Mouse (Mus musculus) megakaryocyte, embryonic 14.5 days (primary cell): Measurements from ENCODE around the gene Ptprcap. TPM values are rescaled to one million over a fixed set of nuclear protein-coding genes. Genes with fewer than 3 reads are reported as not detected.

Source experiments
- H3K27me3 ChIP-seq: replicated peaks from 2 replicates; pipeline ENCODE3; 2012; ENCODE audit warnings: inconsistent platforms
- H3K36me3 ChIP-seq: replicated peaks from 2 replicates; pipeline ENCODE3; 2012; ENCODE audit warnings: low read length, inconsistent platforms, mixed read lengths
- H3K4me1 ChIP-seq: 2 replicates; pipeline ENCODE4 v1.6.1; 2012; ENCODE audit warnings: inconsistent platforms
- H3K4me3 ChIP-seq: replicated peaks from 2 replicates; pipeline ENCODE3; 2012; ENCODE audit warnings: moderate library complexity, mild to moderate bottlenecking, inconsistent platforms
- H3K9me3 ChIP-seq: 2 replicates; pipeline ENCODE4 v1.6.1; 2012; ENCODE audit warnings: inconsistent platforms
- FLI1 ChIP-seq: IDR thresholded peaks from 2 replicates; pipeline ENCODE4 v1.6.1; 2012; ENCODE audit warnings: low read length, inconsistent platforms, mixed read lengths
- GATA1 ChIP-seq: IDR thresholded peaks from 3 replicates; pipeline ENCODE4 v1.6.1; 2012; ENCODE audit warnings: mixed read lengths, low read length, inconsistent platforms, borderline replicate concordance
- polyA plus RNA-seq: library from polyadenylated mRNA; stranded (reverse); fragments of >175 nt; gene quantifications from 2 replicates; pipeline ENCODE4 v1.2.3, GENCODE M21; 2012; ENCODE audit warnings: low replicate concordance; ENCODE audit not compliant: insufficient read depth

Gene Ptprcap
- polyA plus RNA-seq, 1 experiment = 793 TPM

DNA sequence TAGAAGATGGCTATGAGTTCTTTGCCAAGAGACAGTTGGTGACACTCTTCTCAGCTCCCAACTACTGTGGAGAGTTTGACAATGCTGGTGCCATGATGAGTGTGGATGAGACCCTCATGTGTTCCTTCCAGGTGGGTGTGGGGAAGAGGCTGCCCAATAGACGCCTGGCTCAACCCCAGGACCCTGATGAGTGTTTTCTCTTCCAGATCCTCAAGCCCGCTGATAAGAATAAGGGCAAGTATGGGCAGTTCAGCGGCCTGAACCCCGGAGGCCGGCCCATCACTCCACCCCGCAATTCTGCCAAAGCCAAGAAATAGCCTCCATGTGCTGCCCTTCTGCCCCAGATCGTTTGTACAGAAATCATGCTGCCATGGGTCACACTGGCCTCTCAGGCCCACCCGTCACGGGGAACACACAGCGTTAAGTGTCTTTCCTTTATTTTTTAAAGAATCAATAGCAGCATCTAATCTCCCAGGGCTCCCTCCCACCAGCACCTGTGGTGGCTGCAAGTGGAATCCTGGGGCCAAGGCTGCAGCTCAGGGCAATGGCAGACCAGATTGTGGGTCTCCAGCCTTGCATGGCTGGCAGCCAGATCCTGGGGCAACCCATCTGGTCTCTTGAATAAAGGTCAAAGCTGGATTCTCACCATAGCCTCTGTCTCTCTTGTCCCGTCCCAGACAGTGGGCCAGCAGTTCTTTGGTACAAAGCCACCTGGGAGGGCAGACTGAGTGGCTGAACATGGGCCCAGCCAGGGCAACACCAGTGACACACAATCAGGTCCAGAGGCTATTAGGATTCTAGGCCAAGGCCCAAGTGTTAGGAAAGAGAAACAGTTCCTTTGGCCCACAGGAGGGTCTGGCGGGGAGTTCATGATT, 41.6 kb downstream of the Ptprcap start:
- Histone ChIP-seq H3K9me3 (no peaks in the 10 kb centered on the region), H3K4me3 (peak overlapping the region; percentile 14), H3K27me3 (no peaks in the 10 kb centered on the region), H3K36me3 (peaks cover 74% of the 10 kb centered on the region), H3K4me1 (peaks cover 82% of the 10 kb centered on the region)
- TF ChIP-seq GATA1 = no peak
- TF ChIP-seq FLI1 = no peak

GRCm38 (mm10) chr19:4196048-4196447, 42.6 kb downstream of the Ptprcap start:
- Histone ChIP-seq H3K27me3 (no peaks in the 10 kb centered on the region), H3K4me1 (peaks cover 82% of the 10 kb centered on the region), H3K9me3 (no peaks in the 10 kb centered on the region), H3K36me3 (peaks cover 82% of the 10 kb centered on the region), H3K4me3 (no peak overlapping the region)
- TF ChIP-seq FLI1 = no peak
- TF ChIP-seq GATA1 = no peak

- no peaks in the 10 kb centered on the region for H3K27me3 ChIP-seq
- TF ChIP-seq FLI1 (no peak), GATA1 (no peak)
- H3K4me3 ChIP-seq = no peak overlapping the region
- H3K36me3 ChIP-seq = peaks cover 82% of the 10 kb centered on the region
- no peaks in the 10 kb centered on the region for H3K9me3 ChIP-seq
- peaks cover 82% of the 10 kb centered on the region for H3K4me1 ChIP-seq
These were observed 43.1 kb downstream of the Ptprcap start for GRCm38 (mm10) chr19:4196548-4196947.

DNA sequence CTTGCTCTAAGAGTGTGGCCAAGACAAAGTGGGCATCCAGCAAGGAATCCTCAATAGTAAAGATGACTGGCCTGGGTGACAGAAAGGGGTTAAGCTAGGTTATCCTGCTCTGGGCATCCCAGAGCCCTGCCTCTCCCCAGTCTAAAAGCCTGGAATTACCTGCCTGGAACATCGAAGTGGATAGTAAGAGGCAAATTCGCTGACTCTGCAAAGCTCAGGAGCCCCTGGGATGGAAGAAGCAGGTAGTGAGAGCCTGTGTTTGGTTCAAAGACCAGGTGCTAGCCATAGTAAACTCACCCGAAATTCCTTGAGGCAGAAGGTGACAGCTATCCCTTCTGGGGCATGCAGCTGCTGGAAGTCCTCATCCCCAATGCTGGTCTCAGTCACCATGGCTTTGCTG, 43.8 kb downstream of the Ptprcap start:
- Histone ChIP-seq H3K36me3 (peaks cover 82% of the 10 kb centered on the region), H3K9me3 (no peaks in the 10 kb centered on the region), H3K4me3 (no peak overlapping the region), H3K4me1 (peaks cover 87% of the 10 kb centered on the region), H3K27me3 (no peaks in the 10 kb centered on the region)
- TF ChIP-seq GATA1 (no peak), FLI1 (no peak)

DNA sequence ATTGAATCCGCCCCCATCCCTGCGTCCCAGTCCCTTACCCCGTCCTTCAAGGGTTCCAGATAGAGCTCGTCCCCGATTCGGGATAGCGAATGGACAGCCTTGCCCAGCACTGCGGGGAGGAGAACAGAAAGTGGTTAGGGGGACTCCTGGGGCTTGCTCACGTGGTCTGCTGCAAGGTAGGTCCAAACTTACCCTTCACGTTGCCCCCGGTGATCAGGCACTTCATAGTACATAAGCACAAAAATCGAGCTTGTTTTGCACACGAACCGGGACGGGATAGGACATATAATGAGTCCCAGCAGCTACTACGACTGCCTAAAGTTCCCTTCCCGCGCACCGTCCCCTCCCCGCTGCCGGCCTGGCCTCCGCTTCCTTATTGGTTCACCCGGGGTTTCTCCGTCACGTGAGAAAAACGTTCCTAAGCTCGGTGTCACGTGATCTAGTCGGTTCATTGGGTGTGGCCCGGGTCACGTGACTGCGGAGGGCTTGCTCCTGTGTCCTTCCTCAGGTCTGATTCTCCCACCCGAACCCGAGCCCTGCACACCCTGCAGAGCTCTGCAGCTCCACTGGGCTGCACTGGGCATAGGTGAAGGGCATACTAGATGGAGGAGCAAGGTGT, 48.0 kb downstream of the Ptprcap start, which contains the start of gene Rad9a:
Gene Rad9a, minus strand, starts transcription at position 372 of the 619 bp plus-strand sequence.
- TF ChIP-seq FLI1 (no peak), GATA1 (no peak)
- no peaks in the 10 kb centered on the region for H3K9me3 ChIP-seq
- peak within 1 kb of the TSS; percentile 98 for H3K4me3 ChIP-seq
- H3K4me1 ChIP-seq = peaks cover 79% of the 10 kb centered on the region
- peaks cover 44% of the 10 kb centered on the region for H3K36me3 ChIP-seq
- peaks cover 17% of the 10 kb centered on the region for H3K27me3 ChIP-seq

- no peak for TF ChIP-seq FLI1
- TF ChIP-seq GATA1 = no peak
- Histone ChIP-seq H3K36me3 (peaks cover 36% of the 10 kb centered on the region), H3K9me3 (no peaks in the 10 kb centered on the region), H3K4me3 (peak overlapping the region; percentile 98), H3K4me1 (peaks cover 76% of the 10 kb centered on the region), H3K27me3 (peaks cover 22% of the 10 kb centered on the region)
These were observed 48.7 kb downstream of the Ptprcap start for GRCm38 (mm10) chr19:4202149-4202548.

GRCm38 (mm10) chr19:4203148-4203547, 49.7 kb downstream of the Ptprcap start:
- Histone ChIP-seq H3K9me3 (no peaks in the 10 kb centered on the region), H3K27me3 (peaks cover 27% of the 10 kb centered on the region), H3K4me1 (peaks cover 69% of the 10 kb centered on the region), H3K4me3 (peak overlapping the region; percentile 80), H3K36me3 (peaks cover 26% of the 10 kb centered on the region)
- TF ChIP-seq GATA1 (no peak), FLI1 (no peak)

DNA sequence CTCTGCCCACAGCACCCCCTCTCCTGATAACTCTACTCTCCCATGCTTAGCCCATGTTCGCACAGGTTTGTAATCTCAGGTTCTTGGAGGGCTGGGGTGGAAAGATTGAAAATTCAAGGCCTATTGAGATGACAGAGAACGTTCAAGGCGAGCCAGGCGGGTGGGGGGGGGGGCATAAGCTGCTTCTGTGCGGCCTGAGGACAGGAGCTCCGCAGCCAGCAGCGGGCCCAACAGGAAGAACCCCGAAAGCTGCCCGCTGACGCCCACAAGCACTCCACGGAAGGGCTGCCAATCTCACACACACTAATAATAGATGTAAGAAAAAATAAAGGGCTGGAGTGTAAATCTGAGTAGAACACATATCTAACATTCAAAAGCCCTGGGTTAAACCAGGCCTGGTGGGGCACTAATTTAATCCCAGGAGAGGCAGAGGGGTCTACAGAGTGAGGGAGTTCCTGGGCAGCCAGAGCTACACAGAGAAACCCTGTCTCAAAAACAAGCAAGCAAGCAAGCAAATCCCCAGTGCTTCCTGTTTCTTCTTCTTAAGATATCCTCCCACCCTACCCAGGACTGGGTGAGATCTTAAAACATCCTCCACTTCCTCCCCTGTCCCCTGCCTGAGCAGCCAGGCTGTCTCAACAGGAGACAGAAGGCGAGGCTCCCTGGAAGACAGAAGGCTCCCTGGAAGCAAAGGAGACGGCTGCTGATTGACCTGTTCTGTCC, 50.4 kb downstream of the Ptprcap start:
- Histone ChIP-seq H3K4me3 (peak overlapping the region; percentile 80), H3K27me3 (peaks cover 32% of the 10 kb centered on the region), H3K4me1 (peaks cover 73% of the 10 kb centered on the region), H3K36me3 (peaks cover 20% of the 10 kb centered on the region), H3K9me3 (no peaks in the 10 kb centered on the region)
- TF ChIP-seq FLI1 (no peak), GATA1 (no peak)

- Histone ChIP-seq H3K4me1 (peaks cover 66% of the 10 kb centered on the region), H3K9me3 (no peaks in the 10 kb centered on the region), H3K4me3 (no peak overlapping the region), H3K27me3 (peaks cover 40% of the 10 kb centered on the region), H3K36me3 (peaks cover 9% of the 10 kb centered on the region)
- TF ChIP-seq GATA1 (no peak), FLI1 (no peak)
These were observed 51.5 kb downstream of the Ptprcap start for GRCm38 (mm10) chr19:4204889-4205288.

Other genes starting within 250 kb of the Ptprcap start
- gene Tcirg1, start 246.5 kb upstream of the Ptprcap start, polyA plus RNA-seq = 39.3 and 78.0 TPM in 2 replicates
- gene Ndufs8, start 240.8 kb upstream of the Ptprcap start, polyA plus RNA-seq = 38.8 and 142 TPM in 2 replicates
- 2.8 TPM in 1 of 2 replicates, not detected in the other for gene Aldh3b1, start 223.8 kb upstream of the Ptprcap start, polyA plus RNA-seq
- gene Unc93b1, start 218.4 kb upstream of the Ptprcap start, polyA plus RNA-seq = 30.5 and 188 TPM in 2 replicates
- gene Aldh3b3, start 195.0 kb upstream of the Ptprcap start, polyA plus RNA-seq = 0.04 TPM in 1 of 2 replicates, not detected in the other
- gene Aldh3b2, start 181.3 kb upstream of the Ptprcap start, polyA plus RNA-seq = not detected in 2 replicates
- 6.4 TPM in 1 of 2 replicates, not detected in the other for gene Acy3, start 167.0 kb upstream of the Ptprcap start, polyA plus RNA-seq
- gene Tbx10, start 160.9 kb upstream of the Ptprcap start, polyA plus RNA-seq = not detected in 2 replicates
- 11.7 and 19.3 TPM in 2 replicates for gene Nudt8, start 153.0 kb upstream of the Ptprcap start, polyA plus RNA-seq
- 0.74 and 0.93 TPM in 2 replicates for gene Gm49405, start 153.0 kb upstream of the Ptprcap start, polyA plus RNA-seq
- gene Doc2g, start 150.3 kb upstream of the Ptprcap start, polyA plus RNA-seq = 2.7 and 7.3 TPM in 2 replicates
- gene Ndufv1, start 140.8 kb upstream of the Ptprcap start, polyA plus RNA-seq = 111 and 122 TPM in 2 replicates
- 128 and 173 TPM in 2 replicates for gene Gstp1, start 115.6 kb upstream of the Ptprcap start, polyA plus RNA-seq
- gene Gstp2, start 107.6 kb upstream of the Ptprcap start, polyA plus RNA-seq = not detected in 2 replicates
- gene Gstp3, start 94.0 kb upstream of the Ptprcap start, polyA plus RNA-seq = not detected in 2 replicates
- gene Cabp2, start 72.0 kb upstream of the Ptprcap start, polyA plus RNA-seq = not detected in 2 replicates
- gene Cdk2ap2, start 56.4 kb upstream of the Ptprcap start, polyA plus RNA-seq = 140 and 181 TPM in 2 replicates
- 122 and 153 TPM in 2 replicates for gene Pitpnm1, start 53.6 kb upstream of the Ptprcap start, polyA plus RNA-seq
- gene Aip, start 27.7 kb upstream of the Ptprcap start, polyA plus RNA-seq = 293 and 434 TPM in 2 replicates
- gene Gpr152, start 13.8 kb upstream of the Ptprcap start, polyA plus RNA-seq = not detected in 2 replicates
- 0.51 and 1.2 TPM in 2 replicates for gene Cabp4, start 9.6 kb upstream of the Ptprcap start, polyA plus RNA-seq
- gene Coro1b, start 5.0 kb upstream of the Ptprcap start, polyA plus RNA-seq = 110 and 364 TPM in 2 replicates
- gene Rps6kb2, start 9.8 kb downstream of the Ptprcap start, polyA plus RNA-seq = 108 and 492 TPM in 2 replicates
- 1.3 and 5.6 TPM in 2 replicates for gene Carns1, start 21.9 kb downstream of the Ptprcap start, polyA plus RNA-seq
- 24.1 and 31.5 TPM in 2 replicates for gene Tbc1d10c, start 37.7 kb downstream of the Ptprcap start, polyA plus RNA-seq
- gene Ppp1ca, start 38.5 kb downstream of the Ptprcap start, polyA plus RNA-seq = 268 and 792 TPM in 2 replicates
- 22.1 and 24.3 TPM in 2 replicates for gene Rad9a, start 48.1 kb downstream of the Ptprcap start, polyA plus RNA-seq
- gene Clcf1, start 60.6 kb downstream of the Ptprcap start, polyA plus RNA-seq = 0.09 and 2.0 TPM in 2 replicates
- 8.5 and 73.0 TPM in 2 replicates for gene AC109138.7, start 60.8 kb downstream of the Ptprcap start, polyA plus RNA-seq
- 67.5 and 91.7 TPM in 2 replicates for gene Pold4, start 78.3 kb downstream of the Ptprcap start, polyA plus RNA-seq
- 16.5 and 28.6 TPM in 2 replicates for gene Ssh3, start 115.6 kb downstream of the Ptprcap start, polyA plus RNA-seq
- gene Ankrd13d, start 129.5 kb downstream of the Ptprcap start, polyA plus RNA-seq = 5.6 TPM in 1 of 2 replicates, not detected in the other
- 265 and 541 TPM in 2 replicates for gene Grk2, start 152.6 kb downstream of the Ptprcap start, polyA plus RNA-seq
- 9.4 and 14.6 TPM in 2 replicates for gene Kdm2a, start 244.7 kb downstream of the Ptprcap start, polyA plus RNA-seq